Mouse (Mus musculus) MEL (cell line): ENCODE measurements at regions not wholly inside any gene's neighbourhood (a gene's known extent, or its start where the extent isn't known, plus 50 kb on each side); places are given as distances from the start of the nearest gene placed in this dataset.

Experiments used
- DNase-seq: peaks from one replicate; pipeline ENCODE4 v3.0.0; 2011; ENCODE audit warnings: low read depth, low spot score
- H3K27ac ChIP-seq: 2 replicates; pipeline ENCODE4 v1.5.1; 2012; ENCODE audit warnings: low read depth, mild to moderate bottlenecking, control low read depth, low read length, moderate library complexity; ENCODE audit not compliant: control insufficient read depth
- H3K27me3 ChIP-seq, 2 experiments: fragments of 150-350 bp in 1 of 2; sonication (generic) in 1 of 2; 2 replicates each; pipeline ENCODE4 v1.6.1; 2012; ENCODE audit warnings: low read length in 2 of 2, mild to moderate bottlenecking in 2 of 2, improper control_type of control experiment in 1 of 2, moderate library complexity in 1 of 2; ENCODE audit not compliant: insufficient read depth in 2 of 2, control insufficient read depth in 1 of 2
- H3K36me3 ChIP-seq, 2 experiments: 2 replicates each; pipeline ENCODE4 v1.6.1; 2012 to 2014; ENCODE audit warnings: low read length in 2 of 2, improper control_type of control experiment in 1 of 2, inconsistent platforms in 1 of 2, mild to moderate bottlenecking in 1 of 2; ENCODE audit not compliant: insufficient read depth in 2 of 2, control insufficient read depth in 1 of 2
- H3K4me1 ChIP-seq, 2 experiments: fragments of 150-350 bp in 1 of 2; sonication (generic) in 1 of 2; 2 replicates each; pipeline ENCODE4 v1.6.1; 2012; ENCODE audit warnings: low read length in 2 of 2, improper control_type of control experiment in 1 of 2, mild to moderate bottlenecking in 1 of 2; ENCODE audit not compliant: insufficient read depth in 2 of 2, control insufficient read depth in 1 of 2
- H3K4me3 ChIP-seq, 2 experiments: fragments of 150-350 bp in 1 of 2; sonication (generic) in 1 of 2; 2 replicates each; pipeline ENCODE4 v1.5.1; 2012; ENCODE audit warnings: low read depth in 2 of 2, low read length in 2 of 2, mild to moderate bottlenecking in 2 of 2, moderate library complexity in 2 of 2, control low read depth in 1 of 2, improper control_type of control experiment in 1 of 2; ENCODE audit not compliant: control insufficient read depth in 1 of 2, insufficient read depth in 1 of 2
- H3K79me2 ChIP-seq: 2 replicates; pipeline ENCODE4 v1.6.1; 2012; ENCODE audit warnings: mild to moderate bottlenecking, low read length, moderate library complexity; ENCODE audit not compliant: control insufficient read depth, poor library complexity, insufficient read depth
- H3K9ac ChIP-seq: 2 replicates; pipeline ENCODE4 v1.6.1; 2012; ENCODE audit warnings: low read depth, mild to moderate bottlenecking, control low read depth, low read length, moderate library complexity; ENCODE audit not compliant: control insufficient read depth, poor library complexity, severe bottlenecking
- H3K9me3 ChIP-seq: fragments of 150-350 bp; sonication (generic); replicated peaks from 2 replicates; pipeline ENCODE4 v1.6.1; 2012; ENCODE audit warnings: mild to moderate bottlenecking, low read length, improper control_type of control experiment, moderate library complexity; ENCODE audit not compliant: insufficient read depth
- BHLHE40 ChIP-seq: IDR thresholded peaks from 2 replicates; pipeline ENCODE4 v1.6.1; 2012; ENCODE audit warnings: low read depth, mild to moderate bottlenecking, inconsistent platforms, low read length, improper control_type of control experiment, borderline replicate concordance
- CHD1 ChIP-seq: IDR thresholded peaks from 2 replicates; pipeline ENCODE4 v1.6.1; 2012; ENCODE audit warnings: low read depth, mild to moderate bottlenecking, inconsistent platforms, low read length, improper control_type of control experiment
- CHD2 ChIP-seq: IDR thresholded peaks from 2 replicates; pipeline ENCODE4 v1.6.1; 2011; ENCODE audit warnings: low read length, improper control_type of control experiment
- EP300 ChIP-seq, 2 experiments: IDR thresholded peaks; 2 replicates each; pipeline ENCODE4 v1.6.1; 2011; ENCODE audit warnings: improper control_type of control experiment in 2 of 2, low read length in 2 of 2, low read depth in 1 of 2, mild to moderate bottlenecking in 1 of 2
- ETS1 ChIP-seq: IDR thresholded peaks from 2 replicates; pipeline ENCODE4 v1.6.1; 2012; ENCODE audit warnings: low read depth, mild to moderate bottlenecking, inconsistent platforms, low read length, improper control_type of control experiment, moderate library complexity
- GATA1 ChIP-seq: IDR thresholded peaks from 2 replicates; pipeline ENCODE4 v1.6.1; 2011; ENCODE audit warnings: low read depth, low read length, improper control_type of control experiment
- HCFC1 ChIP-seq: IDR thresholded peaks from 2 replicates; pipeline ENCODE4 v1.6.1; 2012; ENCODE audit warnings: low read depth, mild to moderate bottlenecking, inconsistent platforms, low read length, improper control_type of control experiment, moderate library complexity
- JUND ChIP-seq: IDR thresholded peaks from 2 replicates; pipeline ENCODE4 v1.6.1; 2011; ENCODE audit warnings: low read depth, mild to moderate bottlenecking, improper control_type of control experiment, low read length
- MAFK ChIP-seq: IDR thresholded peaks from 2 replicates; pipeline ENCODE4 v1.6.1; 2011; ENCODE audit warnings: low read depth, mild to moderate bottlenecking, low read length, improper control_type of control experiment, borderline replicate concordance
- MAX ChIP-seq: IDR thresholded peaks from 2 replicates; pipeline ENCODE4 v1.6.1; 2011; ENCODE audit warnings: low read length, improper control_type of control experiment
- MAZ ChIP-seq: IDR thresholded peaks from 2 replicates; pipeline ENCODE4 v1.6.1; 2012; ENCODE audit warnings: low read depth, mild to moderate bottlenecking, inconsistent platforms, low read length, improper control_type of control experiment
- MYC ChIP-seq: IDR thresholded peaks from 2 replicates; pipeline ENCODE4 v1.6.1; 2011; ENCODE audit warnings: low read depth, mild to moderate bottlenecking, low read length, improper control_type of control experiment, moderate library complexity
- NRF1 ChIP-seq: IDR thresholded peaks from 2 replicates; pipeline ENCODE4 v1.6.1; 2014; ENCODE audit warnings: low read depth, mild to moderate bottlenecking, inconsistent platforms, low read length, improper control_type of control experiment, moderate library complexity; ENCODE audit not compliant: poor library complexity, insufficient read depth, severe bottlenecking
- POLR2AphosphoS2 ChIP-seq: IDR thresholded peaks from 2 replicates; pipeline ENCODE4 v1.6.1; 2011; ENCODE audit warnings: low read length, improper control_type of control experiment
- POLR2AphosphoS5 ChIP-seq: IDR thresholded peaks from 2 replicates; pipeline ENCODE4 v1.6.1; 2012; ENCODE audit warnings: low read depth, borderline replicate concordance, mild to moderate bottlenecking, inconsistent platforms, low read length, moderate library complexity, mixed read lengths
- RAD21 ChIP-seq: IDR thresholded peaks from 2 replicates; pipeline ENCODE4 v1.6.1; 2011; ENCODE audit warnings: mild to moderate bottlenecking, low read depth, low read length, improper control_type of control experiment
- SMC3 ChIP-seq: IDR thresholded peaks from 2 replicates; pipeline ENCODE4 v1.6.1; 2011; ENCODE audit warnings: low read depth, low read length, improper control_type of control experiment
- TBP ChIP-seq: IDR thresholded peaks from 2 replicates; pipeline ENCODE4 v1.8.0; 2011; ENCODE audit warnings: low read depth, low read length, improper control_type of control experiment
- TCF12 ChIP-seq: IDR thresholded peaks from 2 replicates; pipeline ENCODE4 v1.6.1; 2014; ENCODE audit warnings: low read depth, mild to moderate bottlenecking, inconsistent platforms, low read length, improper control_type of control experiment, moderate library complexity
- UBTF ChIP-seq: IDR thresholded peaks from 2 replicates; pipeline ENCODE4 v1.6.1; 2012; ENCODE audit warnings: low read depth, mild to moderate bottlenecking, inconsistent platforms, low read length, improper control_type of control experiment, moderate library complexity, borderline replicate concordance; ENCODE audit not compliant: insufficient read depth
- USF1 ChIP-seq: IDR thresholded peaks from 2 replicates; pipeline ENCODE4 v1.6.1; 2014; ENCODE audit warnings: low read depth, mild to moderate bottlenecking, inconsistent platforms, low read length, improper control_type of control experiment, moderate library complexity
- USF2 ChIP-seq, 2 experiments: IDR thresholded peaks; 2 replicates each; pipeline ENCODE4 v1.6.1; 2011 to 2012; ENCODE audit warnings: improper control_type of control experiment in 2 of 2, low read length in 2 of 2, borderline replicate concordance in 1 of 2, inconsistent platforms in 1 of 2, low read depth in 1 of 2, mild to moderate bottlenecking in 1 of 2; ENCODE audit not compliant: insufficient read depth in 1 of 2
- ZKSCAN1 ChIP-seq: IDR thresholded peaks from 2 replicates; pipeline ENCODE4 v1.6.1; 2012; ENCODE audit warnings: low read depth, mild to moderate bottlenecking, inconsistent platforms, low read length, improper control_type of control experiment, moderate library complexity

DNA sequence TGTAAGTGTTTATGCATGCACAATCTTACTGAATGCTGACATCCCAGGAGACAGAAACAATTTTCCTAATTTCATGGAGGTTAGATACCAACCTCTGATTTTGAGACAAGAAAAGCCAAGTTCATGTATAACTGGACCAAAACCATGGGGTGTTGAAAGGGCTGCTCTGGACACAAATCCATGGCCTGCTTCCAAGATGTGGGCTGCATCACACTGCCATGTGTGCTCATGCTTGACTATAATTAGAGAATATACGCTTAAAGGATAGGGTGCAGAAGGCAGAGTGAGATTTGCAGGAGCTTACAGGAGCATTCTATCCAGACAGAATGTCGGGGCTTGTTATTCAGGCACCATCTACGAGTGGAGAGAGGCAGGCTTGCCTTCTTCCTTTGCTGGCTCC lies 64.8 kb upstream of the Runx1 start:
- Histone ChIP-seq H3K9me3 (no peaks in the 10 kb centered on the region), H3K4me3 (no peak overlapping the region), H3K4me1 (no peaks in the 10 kb centered on the region), H3K9ac (no peak overlapping the region), H3K36me3 (no peaks in the 10 kb centered on the region), H3K79me2 (no peaks in the 10 kb centered on the region), H3K27ac (no peak overlapping the region), H3K27me3 (no peaks in the 10 kb centered on the region)
- no peak for TF ChIP-seq MYC
- TF ChIP-seq TBP, result no peak
- TF ChIP-seq SMC3, result no peak
- no peak for TF ChIP-seq HCFC1
- TF ChIP-seq EP300 (IDR thresholded peaks at IDR 0.05; ENCODE audit: low read depth in 1 of 2, low read length in 2 of 2), result no peak
- DNase-seq, result no peak

- H3K9me3 ChIP-seq, result no peaks in the 10 kb centered on the region
- peaks cover 0 to under 1% of the 10 kb centered on the region in 2 experiments; a peak in 2 of 4 replicates for H3K36me3 ChIP-seq
- no peaks in the 10 kb centered on the region for H3K79me2 ChIP-seq
- no peak overlapping the region for H3K4me3 ChIP-seq
- H3K4me1 ChIP-seq, result peaks cover 0 to 4% of the 10 kb centered on the region in 2 experiments; a peak in 2 of 4 replicates
- no peak for DNase-seq
- TF ChIP-seq USF1 (0 out of 2 replicates have a peak, but pooled peaks have one; percentile 13), POLR2AphosphoS5 (no peak)
- H3K27ac ChIP-seq, result no peak overlapping the region
- no peaks in the 10 kb centered on the region for H3K27me3 ChIP-seq
- no peak overlapping the region for H3K9ac ChIP-seq
Observed at GRCm38 (mm10) chr16:92889537-92889936, 63.6 kb upstream of the Runx1 start.

DNA sequence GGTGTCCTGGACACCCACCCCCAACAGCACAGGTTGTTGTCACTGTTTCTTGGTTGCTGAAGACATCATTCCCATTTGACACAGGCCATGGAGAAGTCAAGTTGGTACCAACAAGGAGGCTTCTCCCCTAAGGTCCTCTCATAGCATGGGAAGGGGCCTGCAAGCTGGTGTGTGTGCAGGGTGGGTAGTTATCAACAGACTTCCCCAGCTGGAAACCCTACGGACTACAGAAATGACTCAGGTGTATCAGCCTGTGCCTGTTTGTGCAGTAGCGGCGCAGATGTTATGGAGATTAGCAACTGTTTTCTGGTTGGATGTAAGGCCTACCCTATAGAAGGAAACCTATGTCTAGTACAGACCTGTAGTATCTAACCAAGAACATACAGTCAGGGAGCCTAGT lies 60.3 kb upstream of the Runx1 start:
- Histone ChIP-seq H3K36me3 (peaks cover 0 to 12% of the 10 kb centered on the region in 2 experiments; a peak in 2 of 4 replicates), H3K27me3 (no peaks in the 10 kb centered on the region), H3K27ac (no peak overlapping the region), H3K4me3 (no peak overlapping the region), H3K9ac (no peak overlapping the region), H3K4me1 (peaks cover 2 to 16% of the 10 kb centered on the region in 2 experiments)
- no peak for DNase-seq
- TF ChIP-seq JUND, result no peak
- no peak for TF ChIP-seq HCFC1
- no peak for TF ChIP-seq NRF1
- TF ChIP-seq BHLHE40, result no peak
- TF ChIP-seq RAD21, result no peak
- no peak for TF ChIP-seq MAZ
- no peak for TF ChIP-seq ETS1
- TF ChIP-seq TCF12, result no peak
- no peak for TF ChIP-seq SMC3
- TF ChIP-seq GATA1, result no peak
- no peak for TF ChIP-seq ZKSCAN1
- TF ChIP-seq MAFK, result no peak
- no peak for TF ChIP-seq CHD1
- TF ChIP-seq CHD2, result no peak
- TF ChIP-seq MAX, result no peak
- no peak for TF ChIP-seq USF2 (IDR thresholded peaks at IDR 0.05; ENCODE audit: borderline replicate concordance in 1 of 2, insufficient read depth in 1 of 2, low read depth in 1 of 2, low read length in 2 of 2)
- TF ChIP-seq POLR2AphosphoS2, result no peak
- no peak for TF ChIP-seq UBTF
- no peak for TF ChIP-seq MYC
- TF ChIP-seq, all 39 proteins: peak for 0
- Histone ChIP-seq H3K79me2 (no peaks in the 10 kb centered on the region), H3K9me3 (no peaks in the 10 kb centered on the region)
